Mouse (Mus musculus) cortical plate, adult 2 months (tissue): ENCODE measurements around the gene Eef1akmt4. TPM values are rescaled to one million over a fixed set of nuclear protein-coding genes. Genes with fewer than 3 reads are reported as not detected.
A peak's percentile ranks its signal among the peaks of the same experiment; 100 is the strongest.

Experiments
- H3K27ac ChIP-seq: fragments of 200-500 bp; 2 replicates; pipeline ENCODE4 v1.5.1; 2012; ENCODE audit warnings: low read length, control low read depth, inconsistent platforms; ENCODE audit not compliant: insufficient read depth
- H3K4me1 ChIP-seq: fragments of 200-500 bp; 2 replicates; pipeline ENCODE4 v1.6.1; 2011; ENCODE audit warnings: low read length; ENCODE audit not compliant: control insufficient read depth, insufficient read depth
- H3K4me3 ChIP-seq: fragments of 200-500 bp; 2 replicates; pipeline ENCODE4 v1.5.1; 2011; ENCODE audit warnings: mild to moderate bottlenecking, low read length, control low read depth; ENCODE audit not compliant: insufficient read depth
- CTCF ChIP-seq: fragments of 200-500 bp; IDR thresholded peaks from 2 replicates; pipeline ENCODE4 v1.5.1; 2011; ENCODE audit warnings: mild to moderate bottlenecking, control low read depth, low read length; ENCODE audit not compliant: insufficient read depth; ENCODE audit errors: extremely low read depth
- POLR2A ChIP-seq: fragments of 200-500 bp; IDR thresholded peaks from 2 replicates; pipeline ENCODE4 v1.6.1; 2011; ENCODE audit warnings: mild to moderate bottlenecking, low read length, control low read depth; ENCODE audit not compliant: insufficient read depth; ENCODE audit errors: extremely low read depth
- polyA plus RNA-seq: library from polyadenylated mRNA; depleted of rRNA; stranded (reverse); fragments of >200 nt; gene quantifications from 2 replicates; pipeline ENCODE4 v1.2.3, GENCODE M21; 2012

Gene Eef1akmt4
- polyA plus RNA-seq, 1 experiment, result 2.5 TPM

DNA sequence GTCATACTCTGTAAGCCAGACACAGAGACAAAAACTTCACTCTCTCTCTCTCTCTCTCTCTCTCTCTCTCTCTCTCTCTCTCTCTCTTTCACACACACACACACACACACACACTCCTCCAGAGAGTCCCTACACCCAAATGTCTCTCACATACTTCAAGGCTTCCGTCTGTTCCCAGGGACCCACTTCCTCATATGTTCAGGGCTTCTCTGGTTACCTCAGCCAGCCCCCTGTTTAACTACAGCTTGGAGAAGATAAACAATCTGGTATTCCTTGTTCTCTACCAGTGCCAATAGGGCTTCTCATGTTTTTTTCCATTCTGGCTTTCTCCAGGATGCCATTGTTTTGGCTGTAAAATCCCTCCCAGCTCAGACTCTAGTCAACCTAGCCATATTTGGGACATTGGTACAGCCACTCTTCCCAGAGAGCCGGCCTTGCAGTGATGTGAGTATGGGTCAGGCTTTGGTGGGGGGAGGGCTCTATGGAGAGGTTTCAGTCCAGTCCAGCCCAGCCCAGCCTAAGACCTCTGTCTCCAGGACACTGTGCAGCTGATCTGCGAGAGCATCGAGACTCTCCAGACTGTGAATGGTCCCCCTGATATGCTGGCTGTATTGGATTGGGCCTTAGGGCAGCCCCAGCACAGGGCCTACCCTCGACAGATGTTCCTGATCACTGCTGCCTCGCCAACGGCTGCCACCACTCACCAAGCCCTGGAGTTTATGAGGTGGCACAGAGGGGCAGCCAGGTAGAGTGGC, 14.5 kb upstream of the Eef1akmt4 start:
- H3K27ac ChIP-seq, result no peak overlapping the region
- TF ChIP-seq POLR2A (no peak), CTCF (no peak)
- H3K4me3 ChIP-seq, result no peak overlapping the region
- no peaks in the 10 kb centered on the region for H3K4me1 ChIP-seq

DNA sequence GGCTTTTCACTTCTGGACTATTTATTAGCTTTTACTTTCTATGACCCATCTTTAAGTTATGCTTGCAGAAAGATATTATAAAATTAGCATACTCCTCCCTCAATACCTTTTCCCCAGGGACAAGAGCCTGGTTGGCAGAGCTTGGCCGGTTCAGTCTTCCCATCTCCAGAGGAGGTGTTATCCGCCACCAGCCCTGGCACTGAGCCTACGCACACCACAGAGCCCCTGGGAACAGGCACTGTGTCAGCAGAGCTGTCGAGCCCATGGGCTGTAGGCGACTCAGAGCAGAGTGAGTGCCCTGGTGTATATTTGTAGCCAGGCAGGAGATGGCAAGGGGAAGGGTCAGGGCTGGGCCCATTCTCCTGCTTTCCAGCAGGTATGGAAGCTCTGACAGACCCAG, 10.9 kb upstream of the Eef1akmt4 start:
- Histone ChIP-seq H3K4me3 (no peak overlapping the region), H3K4me1 (no peaks in the 10 kb centered on the region), H3K27ac (no peak overlapping the region)
- no peak for TF ChIP-seq CTCF

DNA sequence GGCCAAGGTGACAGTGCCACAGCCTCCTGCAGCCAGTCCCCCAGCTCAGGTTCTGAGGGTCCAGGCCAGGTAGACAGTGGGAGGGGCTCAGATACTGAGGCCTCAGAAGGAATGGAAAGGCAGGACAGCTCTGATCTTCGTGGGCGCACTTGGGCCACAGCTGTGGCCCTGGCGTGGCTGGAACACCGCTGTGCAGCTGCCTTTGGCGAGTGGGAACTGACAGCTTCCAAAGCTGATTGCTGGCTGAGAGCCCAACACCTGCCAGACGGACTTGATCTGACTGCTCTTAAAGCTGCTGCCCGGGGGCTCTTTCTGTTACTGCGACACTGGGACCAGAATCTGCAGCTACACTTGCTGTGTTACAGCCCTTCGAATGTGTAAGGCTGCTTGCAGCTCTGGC, 6.7 kb upstream of the Eef1akmt4 start:
- TF ChIP-seq POLR2A (0 out of 2 replicates have a peak, but pooled peaks have one; percentile 7), CTCF (no peak)
- H3K27ac ChIP-seq, result no peak overlapping the region
- H3K4me1 ChIP-seq, result no peaks in the 10 kb centered on the region
- no peak overlapping the region for H3K4me3 ChIP-seq

DNA sequence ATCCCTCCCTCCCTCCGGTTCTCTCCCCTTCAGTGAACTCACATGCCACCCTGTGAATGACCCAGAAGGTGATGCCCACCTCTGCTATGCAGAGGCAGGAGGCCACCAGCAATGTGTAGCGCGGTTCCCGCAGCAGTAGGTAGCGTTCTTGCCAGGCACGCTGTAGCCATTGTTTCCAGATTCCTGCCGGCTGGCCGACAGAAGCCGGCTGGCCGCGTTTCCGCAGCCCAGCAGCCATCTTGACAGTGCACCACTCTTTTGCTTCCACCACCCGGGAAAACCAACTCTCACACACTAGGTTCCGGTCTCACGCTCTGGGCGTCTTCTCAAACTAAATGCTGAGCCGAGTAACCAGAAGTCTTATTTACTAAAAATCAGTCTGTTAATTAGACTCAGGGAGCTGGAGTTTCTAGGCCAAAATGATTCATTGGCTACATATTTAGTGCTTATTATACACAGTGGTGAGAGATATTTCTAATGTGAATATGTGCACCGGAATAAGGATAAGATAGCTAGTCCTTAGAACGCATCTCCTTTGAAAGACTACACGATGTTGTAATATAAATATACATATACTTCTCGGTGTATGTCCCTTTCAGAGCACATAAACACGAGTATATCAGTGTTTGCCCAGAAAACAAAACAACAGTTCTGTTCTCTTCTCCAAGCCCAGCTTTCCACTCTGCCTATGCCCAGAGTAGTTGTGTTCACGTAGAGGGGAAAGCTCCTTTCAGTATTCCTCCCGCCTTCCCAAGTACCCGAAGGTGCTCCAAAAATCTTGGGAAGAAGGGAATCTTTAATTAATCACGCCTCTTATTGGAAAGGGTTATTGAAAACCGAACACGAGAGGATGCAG, 664 bp upstream of the Eef1akmt4 start:
- TF ChIP-seq CTCF, result no peak
- peak; percentile 89 for TF ChIP-seq POLR2A
- H3K4me3 ChIP-seq, result peak overlapping the region; percentile 68

DNA sequence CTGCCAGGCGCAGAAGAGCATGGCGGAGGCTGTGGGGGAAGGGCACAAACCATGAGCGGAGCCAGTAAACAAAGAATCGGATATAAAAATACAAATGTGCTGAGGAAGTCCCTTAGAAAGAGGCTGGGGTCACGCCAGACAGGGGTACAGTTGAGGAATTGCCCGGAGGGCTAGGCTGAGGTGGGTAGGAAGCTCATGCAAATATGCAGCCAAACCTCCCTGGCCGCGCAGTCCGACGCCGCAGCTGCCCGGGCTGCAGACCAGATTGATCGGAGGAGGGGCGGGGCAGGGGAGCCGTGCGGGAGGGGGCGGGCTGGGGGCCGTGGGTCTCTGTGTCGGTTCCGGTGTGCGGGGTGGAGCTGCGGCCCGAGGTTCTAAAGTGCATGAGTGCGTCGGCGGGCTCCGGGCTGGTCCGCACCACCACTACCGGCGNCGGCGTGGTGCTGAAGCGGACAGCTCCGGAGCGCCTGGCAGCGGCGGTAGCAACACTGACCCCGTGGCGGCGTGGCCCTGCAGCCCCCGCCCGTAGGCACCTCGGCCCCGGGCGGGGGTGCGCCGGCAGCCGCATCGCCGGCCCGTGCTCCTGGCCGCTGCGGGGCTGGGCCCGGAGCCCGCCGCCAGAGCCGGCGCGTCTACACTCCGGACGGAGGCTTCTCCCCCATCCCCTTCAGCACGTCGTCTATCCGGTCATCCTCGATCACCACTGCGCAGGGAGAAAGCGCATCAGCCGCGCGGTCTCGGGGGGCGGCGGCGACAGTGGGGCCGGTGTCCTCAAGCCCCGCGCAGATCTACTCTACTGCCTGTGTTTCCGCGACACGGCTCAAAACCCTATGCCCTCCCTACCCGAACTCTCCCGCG, 8.4 kb downstream of the Eef1akmt4 start:
- no peak for TF ChIP-seq POLR2A
- no peak for TF ChIP-seq CTCF
- no peaks in the 10 kb centered on the region for H3K4me1 ChIP-seq
- H3K4me3 ChIP-seq, result peak overlapping the region; percentile 69
- H3K27ac ChIP-seq, result no peak overlapping the region

More for the DNA sequence above, 664 bp upstream of the Eef1akmt4 start:
- Histone ChIP-seq H3K4me1 (no peaks in the 10 kb centered on the region), H3K27ac (no peak overlapping the region)

DNA sequence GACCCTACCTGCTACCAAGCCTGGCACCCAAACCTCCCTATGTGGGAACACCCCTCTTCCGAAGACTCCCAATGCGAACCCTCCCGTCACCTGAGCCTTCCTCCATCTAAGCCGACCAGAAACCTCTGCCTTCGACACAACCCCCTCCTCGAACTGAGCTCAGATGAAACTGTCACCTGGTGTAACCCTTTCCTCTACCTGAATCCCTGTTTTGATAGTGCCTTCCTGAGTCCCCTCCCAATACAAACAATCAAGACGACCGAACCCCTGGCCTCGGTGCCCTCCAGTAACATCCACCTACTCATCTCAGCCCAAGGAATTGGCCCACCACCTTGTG, 9.0 kb downstream of the Eef1akmt4 start:
- TF ChIP-seq CTCF (no peak), POLR2A (no peak)
- Histone ChIP-seq H3K4me1 (no peaks in the 10 kb centered on the region), H3K4me3 (peak overlapping the region; percentile 69), H3K27ac (no peak overlapping the region)

DNA sequence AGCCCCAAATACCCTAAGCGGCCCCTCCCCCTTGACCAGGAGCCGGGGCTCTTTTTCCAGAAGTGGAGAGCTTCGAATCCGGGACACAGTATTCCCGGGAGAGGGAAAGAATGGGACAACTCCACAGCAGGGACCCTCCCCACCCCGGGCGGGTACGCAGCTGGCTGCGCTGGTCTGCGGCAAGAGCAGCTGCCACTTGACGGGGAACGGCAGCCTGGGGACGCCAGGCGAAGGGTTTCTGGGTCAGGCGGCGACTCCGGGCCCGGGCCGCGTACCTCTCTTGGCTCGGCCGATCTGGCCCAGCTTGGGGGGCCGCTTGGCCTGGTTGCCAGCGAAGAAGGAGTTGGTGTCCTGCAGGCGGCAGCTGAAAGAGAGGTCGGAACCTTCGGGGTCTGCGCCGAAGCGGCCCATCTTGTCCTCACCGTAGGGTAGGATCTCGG, 9.4 kb downstream of the Eef1akmt4 start:
- H3K4me3 ChIP-seq, result peak overlapping the region; percentile 69
- TF ChIP-seq POLR2A (no peak), CTCF (no peak)
- H3K27ac ChIP-seq, result peak overlapping the region; percentile 58
- no peaks in the 10 kb centered on the region for H3K4me1 ChIP-seq

DNA sequence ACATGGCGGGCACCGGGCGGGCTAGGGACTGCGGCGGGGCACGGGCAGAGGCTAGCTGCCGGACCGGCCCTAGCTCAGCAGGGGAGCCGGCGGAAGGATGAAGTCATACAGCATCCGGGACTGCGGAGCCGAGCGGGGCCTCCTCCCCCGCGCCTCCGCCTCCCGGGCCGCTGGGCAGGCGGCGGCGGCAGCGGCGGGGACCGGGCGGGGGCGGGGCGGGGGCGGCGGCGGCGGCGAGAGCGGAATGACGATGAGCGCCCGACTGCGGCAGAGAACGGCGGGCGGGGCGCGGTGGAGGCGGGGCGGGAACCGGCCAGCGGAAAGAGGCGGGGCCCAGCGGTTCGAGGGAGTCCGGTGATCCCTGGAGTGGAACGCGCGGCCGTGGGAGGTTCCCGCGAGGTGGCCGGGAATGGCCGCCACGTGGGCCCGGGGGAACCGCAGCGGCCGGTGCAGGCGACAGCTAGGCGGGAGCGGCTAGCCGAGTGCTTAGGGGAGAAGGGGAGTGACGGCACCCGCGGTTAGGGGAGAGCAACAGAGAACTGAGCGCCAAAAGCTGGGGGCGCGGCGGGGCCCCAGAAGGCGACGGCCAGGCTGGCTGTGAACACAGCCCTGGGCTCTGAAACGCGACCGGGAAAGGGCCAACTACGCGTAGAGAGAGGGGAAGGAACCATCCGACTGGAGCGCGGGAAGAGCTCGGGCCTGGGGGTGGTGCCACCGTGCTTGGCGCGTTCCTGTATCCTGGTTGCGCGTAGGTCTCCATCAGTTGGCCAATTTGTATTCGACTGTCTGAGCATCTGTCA, 10.0 kb downstream of the Eef1akmt4 start, which contains the start of gene Camk2n2:
Gene Camk2n2 (minus strand): TSS at position 97 of the 800 bp plus-strand sequence.
- TF ChIP-seq CTCF (no peak), POLR2A (no peak)
- Histone ChIP-seq H3K4me1 (no peaks in the 10 kb centered on the region), H3K4me3 (peak within 1 kb of the TSS; percentile 69), H3K27ac (peak within 1 kb of the TSS; percentile 58)

DNA sequence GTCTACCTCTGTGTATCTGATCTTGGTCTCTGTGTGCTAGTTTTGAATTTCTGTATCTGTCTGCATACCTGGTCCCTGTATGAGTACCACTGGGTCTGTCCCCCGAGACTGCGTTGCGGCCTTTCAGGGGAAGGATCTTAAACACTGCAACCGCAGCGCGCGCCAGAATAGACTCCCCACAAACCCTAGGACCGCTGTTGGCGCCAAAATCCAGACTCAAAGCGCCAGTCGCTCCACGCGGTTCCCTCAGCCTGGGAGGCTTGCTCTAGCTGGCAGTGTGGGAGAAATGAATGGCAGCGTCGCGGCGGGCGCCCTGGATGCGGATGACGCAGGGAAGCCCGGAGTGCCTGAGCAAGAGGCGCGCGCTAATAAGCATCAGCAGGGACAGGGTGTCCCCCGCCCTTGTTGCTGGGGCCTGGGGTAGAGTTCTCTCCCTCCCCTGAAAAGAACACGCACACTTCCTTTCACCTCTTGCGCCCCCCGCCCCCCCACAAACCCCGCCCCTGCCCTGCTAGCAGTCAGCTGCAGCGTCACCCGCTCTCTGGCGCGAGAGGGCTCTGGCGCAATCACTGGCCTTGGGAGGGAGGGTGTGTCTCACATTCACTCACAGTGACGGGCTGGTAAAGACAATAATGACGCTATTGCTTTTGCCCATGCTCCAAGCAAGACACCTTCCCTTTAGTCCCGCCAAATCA, 10.7 kb downstream of the Eef1akmt4 start:
- Histone ChIP-seq H3K27ac (no peak overlapping the region), H3K4me3 (peak overlapping the region; percentile 69), H3K4me1 (no peaks in the 10 kb centered on the region)
- no peak for TF ChIP-seq POLR2A
- TF ChIP-seq CTCF, result no peak
